Mouse (Mus musculus): ENCODE data around the gene Rpl10.

DNA sequence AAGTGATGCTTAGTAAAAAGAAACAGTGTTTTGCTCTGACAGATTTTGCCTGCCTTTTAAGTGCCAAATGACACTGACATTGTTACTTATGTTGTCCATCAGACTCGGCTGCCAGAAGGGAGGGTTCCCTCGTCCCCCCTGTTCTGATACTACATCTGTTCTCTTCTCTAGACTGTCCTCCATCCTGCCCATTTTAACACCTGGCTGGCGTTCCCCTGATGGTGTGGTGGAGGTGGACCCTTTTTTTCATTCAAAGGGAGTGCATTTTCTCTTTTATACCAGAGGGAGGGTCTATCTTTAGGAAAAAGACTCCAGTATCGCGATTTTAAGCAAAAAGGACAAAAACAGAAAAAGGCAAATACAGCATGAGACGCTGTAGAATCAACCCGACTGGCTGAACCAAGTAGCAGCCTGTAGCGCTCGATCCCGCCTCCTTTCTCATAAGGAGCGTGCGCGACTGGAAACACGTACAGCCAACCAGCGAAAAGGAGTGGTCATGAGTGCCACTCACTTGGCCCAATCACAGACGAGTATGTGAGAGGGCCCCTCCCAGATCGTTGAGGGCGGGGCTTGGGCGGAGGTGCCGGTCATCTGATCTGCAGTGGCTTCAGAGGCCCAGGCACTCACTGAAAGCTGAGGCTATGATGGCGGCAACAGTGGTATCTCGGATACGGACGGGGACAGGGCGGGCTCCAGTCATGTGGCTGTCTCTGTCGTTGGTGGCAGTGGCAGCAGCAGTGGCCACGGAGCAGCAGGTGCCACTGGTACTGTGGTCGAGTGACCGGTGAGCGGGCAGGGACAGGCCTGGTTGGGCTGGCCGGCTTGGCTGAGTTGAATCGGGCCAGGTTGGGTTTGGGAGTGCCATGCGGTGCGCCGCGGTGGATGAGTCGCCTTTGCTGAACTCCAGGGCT lies 26.2 kb downstream of the Rpl10 start, which contains the start of gene Atp6ap1:
- TF ChIP-seq POLR2A (IDR thresholded peaks at IDR 0.05; ENCODE audit: control insufficient read depth, low read depth, low read length) (no peak; the same call in 1 of the 2 replicates), CTCF (IDR thresholded peaks at IDR 0.05; ENCODE audit: control insufficient read depth, insufficient read depth, insufficient replicate concordance, low read depth, low read length) (no peak)
